Mouse (Mus musculus) CH12.LX (cell line): Measurements from ENCODE around the gene Tlnrd1. TPM values are rescaled to one million over a fixed set of nuclear protein-coding genes. Genes with fewer than 3 reads are reported as not detected.

ENCODE experiments used
- DNase-seq: peaks from one replicate; pipeline ENCODE4 v3.0.0-alpha.2; 2013; ENCODE audit errors: extremely low read depth
- H3K27ac ChIP-seq: 2 replicates; pipeline ENCODE4 v1.5.1; 2012; ENCODE audit warnings: low read depth, mild to moderate bottlenecking, control low read depth, moderate library complexity; ENCODE audit not compliant: insufficient read depth
- H3K27me3 ChIP-seq: replicated peaks from 2 replicates; pipeline ENCODE3; 2012; ENCODE audit warnings: inconsistent platforms
- H3K36me3 ChIP-seq, 2 experiments: replicated peaks in 1 of 2; 2 replicates each; pipeline versions ENCODE3 to v1.6.1; 2012; ENCODE audit warnings: inconsistent platforms in 1 of 2, low read length in 1 of 2, mild to moderate bottlenecking in 1 of 2, mixed read lengths in 1 of 2, moderate library complexity in 1 of 2; ENCODE audit not compliant: control insufficient read depth in 1 of 2, insufficient read depth in 1 of 2
- H3K4me1 ChIP-seq, 2 experiments: 2 replicates each; pipeline ENCODE4 v1.6.1; 2012; ENCODE audit warnings: inconsistent platforms in 1 of 2, moderate library complexity in 1 of 2; ENCODE audit not compliant: insufficient read depth in 2 of 2, control insufficient read depth in 1 of 2
- H3K4me2 ChIP-seq: 2 replicates; pipeline ENCODE4 v1.6.1; 2012; ENCODE audit warnings: low read depth, mild to moderate bottlenecking, control low read depth; ENCODE audit not compliant: poor library complexity, insufficient read depth, severe bottlenecking
- H3K4me3 ChIP-seq, 3 experiments: fragments of 150-350 bp in 1 of 3; sonication (generic) in 1 of 3; replicated peaks in 1 of 3; 2 replicates each; pipeline versions ENCODE3 to v1.5.1; 2011 to 2012; ENCODE audit warnings: low read depth in 2 of 3, low read length in 2 of 3, mild to moderate bottlenecking in 2 of 3, moderate library complexity in 2 of 3, control low read depth in 1 of 3, improper control_type of control experiment in 1 of 3, inconsistent platforms in 1 of 3, mixed read lengths in 1 of 3; ENCODE audit not compliant: poor library complexity in 1 of 3
- H3K79me2 ChIP-seq: replicated peaks from 2 replicates; pipeline ENCODE4 v1.6.1; 2012; ENCODE audit warnings: mild to moderate bottlenecking, moderate library complexity; ENCODE audit not compliant: control insufficient read depth, poor library complexity, insufficient read depth, severe bottlenecking; ENCODE audit errors: extremely low read depth
- H3K9ac ChIP-seq: 2 replicates; pipeline ENCODE4 v1.6.1; 2012; ENCODE audit warnings: low read depth, mild to moderate bottlenecking, control low read depth, moderate library complexity; ENCODE audit not compliant: insufficient read depth
- H3K9me3 ChIP-seq: replicated peaks from 2 replicates; pipeline ENCODE3; 2012; ENCODE audit warnings: low read length, inconsistent platforms, mixed read lengths
- BHLHE40 ChIP-seq: IDR thresholded peaks from 2 replicates; pipeline ENCODE4 v1.6.1; 2011; ENCODE audit warnings: mild to moderate bottlenecking, low read depth, low read length, improper control_type of control experiment
- CHD2 ChIP-seq: IDR thresholded peaks from 2 replicates; pipeline ENCODE4 v1.6.1; 2011; ENCODE audit warnings: low read length, improper control_type of control experiment
- CTCF ChIP-seq, 2 experiments: IDR thresholded peaks in 1 of 2; conservative IDR thresholded peaks in 1 of 2; 2 replicates each; pipeline ENCODE4 v1.5.1; 2011 to 2012; ENCODE audit warnings: low read depth in 2 of 2, low read length in 2 of 2, improper control_type of control experiment in 1 of 2, inconsistent platforms in 1 of 2, mild to moderate bottlenecking in 1 of 2, moderate library complexity in 1 of 2
- E2F4 ChIP-seq: IDR thresholded peaks from 2 replicates; pipeline ENCODE4 v1.6.1; 2011; ENCODE audit warnings: low read depth, low read length, improper control_type of control experiment; ENCODE audit not compliant: insufficient replicate concordance
- ELF1 ChIP-seq: IDR thresholded peaks from 2 replicates; pipeline ENCODE4 v1.6.1; 2014; ENCODE audit warnings: low read depth, mild to moderate bottlenecking, inconsistent platforms, low read length, improper control_type of control experiment
- EP300 ChIP-seq: IDR thresholded peaks from 2 replicates; pipeline ENCODE4 v1.6.1; 2011; ENCODE audit warnings: low read length, improper control_type of control experiment
- GABPA ChIP-seq: IDR thresholded peaks from 2 replicates; pipeline ENCODE4 v1.6.1; 2012; ENCODE audit warnings: low read depth, low read length, improper control_type of control experiment, inconsistent platforms; ENCODE audit not compliant: insufficient replicate concordance
- IRF4 ChIP-seq: IDR thresholded peaks from 2 replicates; pipeline ENCODE4 v1.6.1; 2014; ENCODE audit warnings: low read depth, mild to moderate bottlenecking, inconsistent platforms, low read length, improper control_type of control experiment
- JUN ChIP-seq: IDR thresholded peaks from 2 replicates; pipeline ENCODE4 v1.6.1; 2011; ENCODE audit warnings: low read depth, mild to moderate bottlenecking, low read length, improper control_type of control experiment, moderate library complexity; ENCODE audit not compliant: insufficient read depth
- JUND ChIP-seq: conservative IDR thresholded peaks from 2 replicates; pipeline ENCODE4 v1.6.1; 2011; ENCODE audit warnings: low read depth, low read length, improper control_type of control experiment
- KAT2A ChIP-seq: IDR thresholded peaks from 2 replicates; pipeline ENCODE4 v1.6.1; 2012; ENCODE audit warnings: low read length, improper control_type of control experiment, inconsistent platforms; ENCODE audit not compliant: insufficient replicate concordance
- MAX ChIP-seq: IDR thresholded peaks from 2 replicates; pipeline ENCODE4 v1.6.1; 2011; ENCODE audit warnings: low read length, improper control_type of control experiment
- MAZ ChIP-seq: IDR thresholded peaks from 2 replicates; pipeline ENCODE4 v1.6.1; 2012; ENCODE audit warnings: low read depth, mild to moderate bottlenecking, inconsistent platforms, low read length, improper control_type of control experiment, moderate library complexity
- MEF2A ChIP-seq: IDR thresholded peaks from 2 replicates; pipeline ENCODE4 v1.6.1; 2014; ENCODE audit warnings: low read depth, mild to moderate bottlenecking, inconsistent platforms, low read length, improper control_type of control experiment, borderline replicate concordance
- MXI1 ChIP-seq: IDR thresholded peaks from 2 replicates; pipeline ENCODE4 v1.6.1; 2011; ENCODE audit warnings: mild to moderate bottlenecking, low read depth, low read length, improper control_type of control experiment
- NELFE ChIP-seq: IDR thresholded peaks from 2 replicates; pipeline ENCODE4 v1.6.1; 2011; ENCODE audit warnings: low read depth, low read length, improper control_type of control experiment
- NRF1 ChIP-seq: IDR thresholded peaks from 2 replicates; pipeline ENCODE4 v1.6.1; 2014; ENCODE audit warnings: low read depth, mild to moderate bottlenecking, inconsistent platforms, low read length, improper control_type of control experiment, moderate library complexity
- PAX5 ChIP-seq: IDR thresholded peaks from 2 replicates; pipeline ENCODE4 v1.6.1; 2012; ENCODE audit warnings: low read length, inconsistent platforms, mixed read lengths
- POLR2A ChIP-seq: IDR thresholded peaks from 2 replicates; pipeline ENCODE4 v1.6.1; 2011; ENCODE audit warnings: low read depth, mild to moderate bottlenecking, improper control_type of control experiment, low read length
- POLR2AphosphoS2 ChIP-seq: IDR thresholded peaks from 2 replicates; pipeline ENCODE4 v1.6.1; 2011; ENCODE audit warnings: low read depth, low read length, improper control_type of control experiment
- RAD21 ChIP-seq: IDR thresholded peaks from 2 replicates; pipeline ENCODE4 v1.6.1; 2011; ENCODE audit warnings: low read depth, mild to moderate bottlenecking, low read length, improper control_type of control experiment, moderate library complexity
- RCOR1 ChIP-seq: conservative IDR thresholded peaks from 2 replicates; pipeline ENCODE4 v1.6.1; 2012; ENCODE audit warnings: low read depth, mild to moderate bottlenecking, inconsistent platforms, low read length, improper control_type of control experiment
- SIN3A ChIP-seq: IDR thresholded peaks from 2 replicates; pipeline ENCODE4 v1.6.1; 2012; ENCODE audit warnings: low read length, improper control_type of control experiment, inconsistent platforms
- SMC3 ChIP-seq: IDR thresholded peaks from 2 replicates; pipeline ENCODE4 v1.6.1; 2011; ENCODE audit warnings: low read depth, low read length, improper control_type of control experiment
- TBP ChIP-seq: conservative IDR thresholded peaks from 2 replicates; pipeline ENCODE4 v1.6.1; 2011; ENCODE audit warnings: low read depth, low read length, improper control_type of control experiment
- TCF12 ChIP-seq: IDR thresholded peaks from 2 replicates; pipeline ENCODE4 v1.6.1; 2014; ENCODE audit warnings: low read depth, mild to moderate bottlenecking, inconsistent platforms, low read length, improper control_type of control experiment
- UBTF ChIP-seq: IDR thresholded peaks from 2 replicates; pipeline ENCODE4 v1.6.1; 2012; ENCODE audit warnings: low read depth, mild to moderate bottlenecking, inconsistent platforms, low read length, improper control_type of control experiment, moderate library complexity
- ZC3H11A ChIP-seq: IDR thresholded peaks from 2 replicates; pipeline ENCODE4 v1.6.1; 2012; ENCODE audit warnings: low read depth, mild to moderate bottlenecking, inconsistent platforms, low read length, improper control_type of control experiment
- ZKSCAN1 ChIP-seq: IDR thresholded peaks from 2 replicates; pipeline ENCODE4 v1.6.1; 2012; ENCODE audit warnings: low read depth, inconsistent platforms, low read length, improper control_type of control experiment, borderline replicate concordance
- ZMIZ1 ChIP-seq: IDR thresholded peaks from 2 replicates; pipeline ENCODE4 v1.6.1; 2012; ENCODE audit warnings: low read depth, mild to moderate bottlenecking, inconsistent platforms, low read length, improper control_type of control experiment
- ZNF384 ChIP-seq: IDR thresholded peaks from 2 replicates; pipeline ENCODE4 v1.6.1; 2012; ENCODE audit warnings: low read depth, low read length, improper control_type of control experiment, inconsistent platforms
- dilution Hi-C: fragments of 300-500 bp; cut with MboI; formaldehyde crosslinking; loops from 2 replicates; pipeline ENCODE4 v1.14.3; 2020; ENCODE audit warnings: low sequenced_read_pairs; ENCODE audit not compliant: extremely low pct_unique_long_range_greater_than_20kb, extremely low pct_ligation_motif_present
- in situ Hi-C: fragments of 300-500 bp; cut with MboI; formaldehyde crosslinking; loops from 3 replicates; pipeline ENCODE4 v1.14.3; 2019; ENCODE audit warnings: low sequenced_read_pairs, low pct_ligation_motif_present, low pct_unique_long_range_greater_than_20kb, mixed read lengths
- polyA plus RNA-seq: library from polyadenylated mRNA; unstranded; fragments of >175 nt; gene quantifications from 2 replicates; pipeline ENCODE4 v1.2.1, GENCODE M21; 2012; ENCODE audit warnings: low read depth; ENCODE audit not compliant: insufficient read length
- total RNA-seq, 2 experiments: library from RNA; depleted of rRNA; stranded (reverse); fragments of 300-350 nt in 1 of 2; fragments of >200 nt in 1 of 2; gene quantifications; 2 replicates each; pipeline ENCODE4 v1.2.3; 2012 to 2014

The Tlnrd1 gene
- total and polyA plus RNA-seq, 3 experiments = 5.5 to 15.6 (median 10.6) TPM

- no peak for DNase-seq
- dilution Hi-C loops = no loop called here
Observed at GRCm38 (mm10) chr7:83884921-83885532, 922 bp upstream of the Tlnrd1 start.

DNA sequence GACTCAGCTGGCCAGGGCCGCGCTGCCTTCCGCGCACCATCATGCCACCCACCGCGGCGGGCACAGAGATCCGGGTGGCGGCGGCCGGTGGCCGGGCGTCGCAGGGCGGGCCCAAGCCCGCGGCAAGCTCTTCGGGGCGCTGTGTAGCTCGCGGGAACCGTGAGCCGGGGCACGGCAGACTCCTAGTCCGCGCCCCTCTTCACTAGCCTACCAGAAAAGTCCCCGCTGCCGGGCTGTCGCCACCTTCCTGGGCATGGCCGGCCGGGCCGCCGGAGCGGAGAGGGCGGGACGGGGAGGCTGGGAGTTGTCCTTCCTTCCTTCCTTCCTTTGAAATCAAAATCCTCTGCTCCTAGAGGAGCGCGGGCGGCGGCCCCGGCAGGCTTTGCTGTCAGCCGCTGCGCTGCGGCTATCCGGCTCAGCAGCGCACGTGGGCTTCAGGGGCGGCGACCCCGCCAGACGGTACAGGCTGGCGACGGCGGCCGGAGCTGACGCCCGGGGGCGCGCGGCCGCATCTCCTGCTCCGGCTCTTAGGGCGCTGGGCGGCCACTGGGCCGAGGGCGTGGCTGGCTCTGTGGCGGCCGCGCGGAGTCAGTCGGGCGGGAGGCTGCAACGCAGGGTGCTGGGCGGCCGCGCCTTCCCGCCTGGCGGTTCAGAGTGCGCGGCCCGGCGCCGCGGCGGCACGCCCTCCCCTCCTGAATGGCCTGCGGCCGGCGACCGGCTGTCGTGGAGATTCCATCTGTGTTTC, 657 bp downstream of the Tlnrd1 start:
- H3K4me1 ChIP-seq = peaks cover 8 to 43% of the 10 kb centered on the region in 2 experiments
- peaks cover 12% of the 10 kb centered on the region for H3K9me3 ChIP-seq
- peak overlapping the region; percentile 71 for H3K9ac ChIP-seq
- peak overlapping the region; percentile 41 for H3K4me2 ChIP-seq
- peak overlapping the region; percentile 80 for H3K27ac ChIP-seq
- H3K27me3 ChIP-seq = no peaks in the 10 kb centered on the region
- dilution Hi-C loops = no loop called here
- in situ Hi-C loops = loop anchor here (5.0 to 25.0 kb wide), 2 partner anchors 36 to 221 kb away; no protein-coding TSS in a partner anchor
- DNase-seq = peak; percentile 37
- H3K36me3 ChIP-seq = peaks cover 0 to 12% of the 10 kb centered on the region in 2 experiments
- peaks cover 18% of the 10 kb centered on the region for H3K79me2 ChIP-seq
- peak overlapping the region; percentile 60 to 80 (median 72) for H3K4me3 ChIP-seq
- no peak for TF ChIP-seq PAX5
- TF ChIP-seq MAZ = no peak
- no peak for TF ChIP-seq MEF2A
- no peak for TF ChIP-seq POLR2AphosphoS2
- TF ChIP-seq POLR2A = no peak
- TF ChIP-seq GABPA = no peak
- TF ChIP-seq IRF4 = no peak; the same call in 1 of the 2 replicates
- TF ChIP-seq UBTF = peak; percentile 78
- TF ChIP-seq ELF1 = no peak
- no peak for TF ChIP-seq RCOR1
- TF ChIP-seq ZNF384 = no peak
- TF ChIP-seq E2F4 = no peak
- peak in 1 of 2 experiments; percentile 7; a peak in 1 of 4 replicates for TF ChIP-seq CTCF (conservative IDR thresholded peaks at IDR 0.05 in 1 of 2, IDR thresholded peaks at IDR 0.05 in 1 of 2; ENCODE audit: low read depth in 2 of 2, low read length in 2 of 2)
- TF ChIP-seq MAX = peak; percentile 47; the same call in 1 of the 2 replicates
- no peak for TF ChIP-seq ZKSCAN1
- no peak; the same call in 1 of the 2 replicates for TF ChIP-seq RAD21
- no peak for TF ChIP-seq TBP
- TF ChIP-seq MXI1 = peak; percentile 87; the same call in 1 of the 2 replicates
- TF ChIP-seq BHLHE40 = peak; percentile 5; the same call in 1 of the 2 replicates
- no peak for TF ChIP-seq EP300
- TF ChIP-seq KAT2A = no peak
- no peak for TF ChIP-seq SMC3
- peak; percentile 9; the same call in 1 of the 2 replicates for TF ChIP-seq TCF12
- TF ChIP-seq SIN3A = no peak

More at GRCm38 (mm10) chr7:83884921-83885532, 922 bp upstream of the Tlnrd1 start:
- Histone ChIP-seq H3K4me3 (peak overlapping the region; percentile 60 to 80 (median 72)), H3K4me1 (peaks cover 8 to 48% of the 10 kb centered on the region in 2 experiments), H3K27me3 (no peaks in the 10 kb centered on the region), H3K9ac (peak overlapping the region; percentile 71; the same call in 1 of the 2 replicates), H3K36me3 (peaks cover 0 to 12% of the 10 kb centered on the region in 2 experiments), H3K27ac (no peak overlapping the region), H3K79me2 (peaks cover 18% of the 10 kb centered on the region), H3K9me3 (peaks cover 12% of the 10 kb centered on the region), H3K4me2 (peak overlapping the region; percentile 32)
- in situ Hi-C loops = loop anchor here (5.0 to 25.0 kb wide), 2 partner anchors 38 to 223 kb away; no protein-coding TSS in a partner anchor
- TF ChIP-seq GABPA (no peak), NRF1 (no peak), KAT2A (no peak), IRF4 (no peak), CHD2 (no peak), ZC3H11A (no peak), POLR2A (no peak), TCF12 (no peak), PAX5 (no peak), MXI1 (no peak), ZMIZ1 (no peak), BHLHE40 (no peak), JUND (no peak), E2F4 (no peak), NELFE (no peak), JUN (no peak)
